In genomic region chr5:143287774-143288328, GRCm38 (mm10) we compare ENCODE assay signal across 8 mouse cellular contexts. TPM values are rescaled to one million over a fixed set of nuclear protein-coding genes. Genes with fewer than 3 reads are reported as not detected.
DNase-seq lines count a peak whose midpoint lies in the region; ATAC-seq and TF ChIP-seq lines count a peak whose summit lies in the region.

No protein-coding gene starts in this region.

- no peak for TF ChIP-seq CTCF in left cerebral cortex, adult 2 months (IDR thresholded peaks at IDR 0.05)

- H3K36me3 ChIP-seq in hindbrain, embryonic 15.5 days, result no peaks in the 10 kb centered on the region
- no peaks in the 10 kb centered on the region for H3K36me3 ChIP-seq in midbrain, embryonic 12.5 days

- no peak for DNase-seq in left cerebral cortex, adult 2 months (ENCODE audit: extremely low spot score in 1 of 2, low spot score in 2 of 2)
- no peak for DNase-seq in left cerebral cortex, postnatal 14 days (ENCODE audit: low spot score in 2 of 2)
- DNase-seq in cerebellum, postnatal 25 days, result peak; percentile 66 to 68
- DNase-seq in urinary bladder, postnatal 36 days (ENCODE audit: low spot score in 2 of 2), result no peak
- DNase-seq in spleen, postnatal 14 days (ENCODE audit: low spot score in 2 of 2), result no peak
- DNase-seq in MN1 (ENCODE audit: low spot score), result no peak

- H3K4me1 ChIP-seq in hindbrain, embryonic 15.5 days (replicated peaks), result peaks cover 14% of the 10 kb centered on the region
- H3K4me1 ChIP-seq in midbrain, embryonic 12.5 days, result peaks cover 13% of the 10 kb centered on the region

- no peak overlapping the region for H3K27ac ChIP-seq in left cerebral cortex, adult 2 months
- no peak overlapping the region for H3K27ac ChIP-seq in hindbrain, embryonic 15.5 days (replicated peaks)
- H3K27ac ChIP-seq in midbrain, embryonic 12.5 days (replicated peaks), result no peak overlapping the region

- 7% methylated on average over 48 of the region's 48 CpGs for WGBS in hindbrain, embryonic 15.5 days
- 3% methylated on average over 48 of the region's 48 CpGs for WGBS in midbrain, embryonic 12.5 days

- no peak for ATAC-seq in hindbrain, embryonic 15.5 days (ENCODE audit: low FRiP score, low read depth)
- ATAC-seq in midbrain, embryonic 12.5 days (ENCODE audit: low FRiP score, low read depth), result no peak

- H3K9ac ChIP-seq in hindbrain, embryonic 15.5 days, result peak overlapping the region; percentile 27; the same call in 1 of the 2 replicates
- peak overlapping the region; percentile 43 for H3K9ac ChIP-seq in midbrain, embryonic 12.5 days (replicated peaks)

- H3K4me3 ChIP-seq in left cerebral cortex, adult 2 months, result peak overlapping the region; percentile 7; the same call in 1 of the 2 replicates
- H3K4me3 ChIP-seq in hindbrain, embryonic 15.5 days, result peak overlapping the region; percentile 19
- H3K4me3 ChIP-seq in midbrain, embryonic 12.5 days, result peak overlapping the region; percentile 32

- H3K27me3 ChIP-seq in hindbrain, embryonic 15.5 days, result peaks cover 65% of the 10 kb centered on the region
- peaks cover 85% of the 10 kb centered on the region for H3K27me3 ChIP-seq in midbrain, embryonic 12.5 days

- peak overlapping the region; percentile 47 for H3K4me2 ChIP-seq in hindbrain, embryonic 15.5 days
- peak overlapping the region; percentile 54 for H3K4me2 ChIP-seq in midbrain, embryonic 12.5 days (replicated peaks)

- no peaks in the 10 kb centered on the region for H3K9me3 ChIP-seq in hindbrain, embryonic 15.5 days
- H3K9me3 ChIP-seq in midbrain, embryonic 12.5 days, result no peaks in the 10 kb centered on the region

- intact Hi-C loops in left cerebral cortex, adult 2 months (cut with DNase I), result no loop called here
- intact Hi-C loops in left cerebral cortex, postnatal 14 days (cut with DNase I), result no loop called here

RNA-seq across cellular contexts. Expression of gene Zfp853, which starts 5.6 kb away (rescaled TPM):
- 1 to 10 TPM; 5.8 to 7.1 TPM for total RNA-seq in left cerebral cortex, adult 2 months (2021)
- total RNA-seq in left cerebral cortex, postnatal 14 days (2021), result 1 to 10 TPM; 7.8 to 8.3 TPM
- 0.27 and 0.31 TPM in 2 replicates for polyA plus RNA-seq in hindbrain, embryonic 15.5 days (2015; fragmentation: Nextera tagmentation; extraction: Ambion mirVana)
- 0.08 TPM in 1 of 2 replicates, not detected in the other for polyA plus RNA-seq in midbrain, embryonic 12.5 days (2016; fragmentation: Nextera tagmentation; extraction: Ambion mirVana)

RNA-seq across cellular contexts. Expression of gene Zfp316, which starts 18.0 kb away (rescaled TPM):
- 10 to 100 TPM; 20.0 to 23.4 TPM for total RNA-seq in left cerebral cortex, adult 2 months (2021)
- 10 to 100 TPM; 20.1 to 20.5 TPM for total RNA-seq in left cerebral cortex, postnatal 14 days (2021)
- 11.1 and 13.1 TPM in 2 replicates for polyA plus RNA-seq in hindbrain, embryonic 15.5 days (2015; fragmentation: Nextera tagmentation; extraction: Ambion mirVana)
- polyA plus RNA-seq in midbrain, embryonic 12.5 days (2016; fragmentation: Nextera tagmentation; extraction: Ambion mirVana), result 17.9 and 18.4 TPM in 2 replicates

RNA-seq across cellular contexts. Expression of gene E130309D02Rik, which starts 27.3 kb away (rescaled TPM):
- total RNA-seq in left cerebral cortex, adult 2 months (2021), result 10 to 100 TPM; 24.2 to 25.5 TPM
- 10 to 100 TPM; 22.2 to 22.3 TPM for total RNA-seq in left cerebral cortex, postnatal 14 days (2021)
- polyA plus RNA-seq in hindbrain, embryonic 15.5 days (2015; fragmentation: Nextera tagmentation; extraction: Ambion mirVana), result 31.7 and 32.7 TPM in 2 replicates
- polyA plus RNA-seq in midbrain, embryonic 12.5 days (2016; fragmentation: Nextera tagmentation; extraction: Ambion mirVana), result 54.1 and 55.5 TPM in 2 replicates

RNA-seq across cellular contexts. Expression of gene Zdhhc4, which starts 41.2 kb away (rescaled TPM):
- 10 to 100 TPM; 41.8 to 42.3 TPM for total RNA-seq in left cerebral cortex, adult 2 months (2021)
- total RNA-seq in left cerebral cortex, postnatal 14 days (2021), result 10 to 100 TPM; 35.8 to 37.4 TPM
- 66.1 and 69.8 TPM in 2 replicates for polyA plus RNA-seq in hindbrain, embryonic 15.5 days (2015; fragmentation: Nextera tagmentation; extraction: Ambion mirVana)
- polyA plus RNA-seq in midbrain, embryonic 12.5 days (2016; fragmentation: Nextera tagmentation; extraction: Ambion mirVana), result 77.9 and 83.9 TPM in 2 replicates

RNA-seq across cellular contexts. Expression of gene Zfp12, which starts 52.9 kb away (rescaled TPM):
- total RNA-seq in left cerebral cortex, adult 2 months (2021), result 10 to 100 TPM; 31.4 to 32.9 TPM
- total RNA-seq in left cerebral cortex, postnatal 14 days (2021), result 10 to 100 TPM; 24.6 to 28.2 TPM
- 19.1 and 19.2 TPM in 2 replicates for polyA plus RNA-seq in hindbrain, embryonic 15.5 days (2015; fragmentation: Nextera tagmentation; extraction: Ambion mirVana)
- 28.2 and 29.0 TPM in 2 replicates for polyA plus RNA-seq in midbrain, embryonic 12.5 days (2016; fragmentation: Nextera tagmentation; extraction: Ambion mirVana)

Comparison
In these comparisons a context has a peak if more than half of its experiments do, and no peak if none do; other contexts are left out.
1. DNase-seq: peak in cerebellum, postnatal 25 days (2 of 2); none in left cerebral cortex, adult 2 months (0 of 2), left cerebral cortex, postnatal 14 days (0 of 2), urinary bladder, postnatal 36 days (0 of 2), spleen, postnatal 14 days (0 of 2) and MN1 (single experiment).
2. Peak in every context shown above with its lines, with median percentiles within 50 percentile points of each other: H3K4me3 ChIP-seq.